Mouse (Mus musculus) effector memory CD4-positive, alpha-beta T cell, adult 7 months (primary cell): Measurements from ENCODE around the gene Rdh1. TPM values are rescaled to one million over a fixed set of nuclear protein-coding genes. Genes with fewer than 3 reads are reported as not detected.

Experiments used
- polyA plus RNA-seq: library from polyadenylated mRNA; unstranded; fragments of 100-300 nt; shearing (Covaris generic); gene quantifications from one replicate; pipeline ENCODE4 v1.2.1, GENCODE M21; 2017

Rdh1 gene
- 0.18 TPM for polyA plus RNA-seq

GRCm38 (mm10) chr10:127759181-127760110 is at the start of gene Rdh1, which contains the start of gene Rdh16f1:
Gene Rdh1 (plus strand): TSS chr10:127759721.
Gene Rdh16f1 (plus strand): TSS chr10:127759787.

GRCm38 (mm10) chr10:127724178-127724577 is 35.3 kb upstream of the Rdh1 start, which contains the start of gene Tac2:
Gene Tac2 (plus strand): TSS chr10:127724478.

GRCm38 (mm10) chr10:127739083-127739660 is 20.3 kb upstream of the Rdh1 start, which contains the start of gene Zbtb39:
Gene Zbtb39 (plus strand): TSS chr10:127739538.

GRCm38 (mm10) chr10:127751548-127751947 is 8.0 kb upstream of the Rdh1 start, which contains the start of gene Gpr182:
Gene Gpr182 (minus strand): TSS chr10:127751732.

GRCm38 (mm10) chr10:127776011-127776410 is 16.5 kb downstream of the Rdh1 start, which contains the start of gene Rdh9:
Gene Rdh9 (plus strand): TSS chr10:127776386.

DNA sequence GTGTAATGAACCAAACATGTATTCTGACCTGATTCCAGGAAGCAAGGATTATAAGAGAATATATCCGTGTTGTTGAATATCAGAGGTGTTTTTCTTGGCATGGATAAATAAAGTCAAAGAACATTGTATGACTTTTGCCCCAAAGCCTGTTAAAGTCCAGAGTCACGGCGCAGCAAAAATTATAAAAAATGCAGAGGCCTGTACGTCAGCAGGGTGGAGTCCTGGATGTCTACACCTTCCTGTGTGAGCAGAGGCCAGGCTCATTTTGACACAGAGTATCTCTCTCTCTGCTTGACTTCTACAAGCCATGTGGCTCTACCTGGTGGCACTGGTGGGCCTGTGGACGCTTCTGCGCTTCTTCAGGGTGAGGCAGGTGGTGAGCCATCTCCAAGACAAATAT is 41.4 kb downstream of the Rdh1 start, which contains the start of gene Rdh16:
Rdh16 (plus strand) TSS at position 262 of the 400 bp plus-strand sequence.

Other genes with a start within 250 kb of the Rdh1 start
- gene Ndufa4l2, start 244.8 kb upstream of the Rdh1 start, polyA plus RNA-seq = not detected
- gene Shmt2, start 237.3 kb upstream of the Rdh1 start, polyA plus RNA-seq = 63.9 TPM
- not detected for gene Nxph4, start 225.2 kb upstream of the Rdh1 start, polyA plus RNA-seq
- 1.8 TPM for gene Lrp1, start 138.6 kb upstream of the Rdh1 start, polyA plus RNA-seq
- 259 TPM for gene Stat6, start 116.7 kb upstream of the Rdh1 start, polyA plus RNA-seq
- gene Nemp1, start 92.8 kb upstream of the Rdh1 start, polyA plus RNA-seq = 9.7 TPM
- 29.2 TPM for gene Nab2, start 91.2 kb upstream of the Rdh1 start, polyA plus RNA-seq
- gene Myo1a, start 54.6 kb upstream of the Rdh1 start, polyA plus RNA-seq = 0.40 TPM
- not detected for gene Tac2, start 35.2 kb upstream of the Rdh1 start, polyA plus RNA-seq
- 0.44 TPM for gene Zbtb39, start 20.2 kb upstream of the Rdh1 start, polyA plus RNA-seq
- gene Gpr182, start 8.0 kb upstream of the Rdh1 start, polyA plus RNA-seq = not detected
- not detected for gene Rdh16f1, start 66 bp downstream of the Rdh1 start, polyA plus RNA-seq
- gene Rdh9, start 16.7 kb downstream of the Rdh1 start, polyA plus RNA-seq = 0.57 TPM
- gene Rdh16, start 41.4 kb downstream of the Rdh1 start, polyA plus RNA-seq = 0.26 TPM
- gene Rdh19, start 90.2 kb downstream of the Rdh1 start, polyA plus RNA-seq = not detected
- gene Rdh16f2, start 106.8 kb downstream of the Rdh1 start, polyA plus RNA-seq = not detected
- gene Rdh7, start 129.1 kb downstream of the Rdh1 start, polyA plus RNA-seq = 0.40 TPM
- gene Sdr9c7, start 138.8 kb downstream of the Rdh1 start, polyA plus RNA-seq = not detected
- gene Hsd17b6, start 247.9 kb downstream of the Rdh1 start, polyA plus RNA-seq = not detected